Mouse (Mus musculus) Patski (cell line): ENCODE data around the gene Vmn1r94. TPM values are rescaled to one million over a fixed set of nuclear protein-coding genes. Genes with fewer than 3 reads are reported as not detected.
"Not testable (repeated sequence)": the region's sequence is repeated elsewhere in the genome, so short reads cannot be mapped to it uniquely, and the experiment has no call there.

ENCODE experiments used
- ATAC-seq: fragments of 100-300 bp; one replicate; pipeline ENCODE4 v1.8.0; 2021
- CTCF ChIA-PET: fragments of 350-600 bp; sonication (Branson Sonifier 250); formaldehyde crosslinking; loops from one replicate; lab custom pipeline; 2022; ENCODE audit warnings: inconsistent platforms; lab: Charles Lee
- POLR2A ChIA-PET: fragments of 350-600 bp; sonication (Branson Sonifier 250); formaldehyde crosslinking; loops from one replicate; lab custom pipeline; 2022; ENCODE audit warnings: antibody characterized with exemption, inconsistent platforms; lab: Charles Lee
- DNase-seq: peaks from one replicate; pipeline ENCODE4 v3.0.0-alpha.2; 2011; ENCODE audit warnings: low read depth, low spot score
- H3K27me3 ChIP-seq: fragments of 371-371 bp; one replicate; pipeline ENCODE4 v1.5.1; 2021
- in situ Hi-C: fragments of 300-500 bp; cut with MboI; formaldehyde crosslinking; loops from 3 replicates; pipeline ENCODE4 v1.11.1; 2018; ENCODE audit warnings: low pct_unique_long_range_greater_than_20kb, mixed read lengths
- polyA plus RNA-seq: library from polyadenylated mRNA; unstranded; gene quantifications from one replicate; pipeline ENCODE4 v1.2.3, GENCODE M21; 2021

The Vmn1r94 gene
- not detected for polyA plus RNA-seq

GRCm38 (mm10) chr7:20168277-20168676 is at the start of gene Vmn1r94:
Gene Vmn1r94, minus strand, starts transcription at chr7:20168377.
- in situ Hi-C loops, ATAC-seq, POLR2A ChIA-PET, H3K27me3 ChIP-seq, DNase-seq, CTCF ChIA-PET: not testable (repeated sequence)

- in situ Hi-C loops, H3K27me3 ChIP-seq, POLR2A ChIA-PET, DNase-seq, ATAC-seq, CTCF ChIA-PET: not testable (repeated sequence)
Observed at GRCm38 (mm10) chr7:20205507-20205906, 37.3 kb upstream of the Vmn1r94 start, which contains the start of gene Gm6164. Gene Gm6164, minus strand, starts transcription at chr7:20205607.

- ATAC-seq, CTCF ChIA-PET, H3K27me3 ChIP-seq, POLR2A ChIA-PET, in situ Hi-C loops, DNase-seq: not testable (repeated sequence)
Observed at GRCm38 (mm10) chr7:20193410-20193809, 25.2 kb upstream of the Vmn1r94 start, which contains the start of gene Vmn1r95. Gene Vmn1r95, plus strand, starts transcription at chr7:20193710.

GRCm38 (mm10) chr7:20138988-20139387 is 29.2 kb downstream of the Vmn1r94 start, which contains the start of gene Vmn1r93:
Gene Vmn1r93, minus strand, starts transcription at chr7:20139088.
- ATAC-seq, CTCF ChIA-PET, H3K27me3 ChIP-seq, DNase-seq, in situ Hi-C loops, POLR2A ChIA-PET: not testable (repeated sequence)

- in situ Hi-C loops, CTCF ChIA-PET, POLR2A ChIA-PET, ATAC-seq, H3K27me3 ChIP-seq, DNase-seq: not testable (repeated sequence)
Observed at GRCm38 (mm10) chr7:20122479-20122878, 45.7 kb downstream of the Vmn1r94 start, which contains the start of gene Gm16442. Gene Gm16442, minus strand, starts transcription at chr7:20122579.

Other genes starting within 250 kb of the Vmn1r94 start
- gene Pvr, start 247.2 kb downstream of the Vmn1r94 start, polyA plus RNA-seq: 38.0 TPM
- 0.06 TPM for gene Igsf23, start 217.6 kb downstream of the Vmn1r94 start, polyA plus RNA-seq
- not detected for gene Ceacam20, start 203.0 kb downstream of the Vmn1r94 start, polyA plus RNA-seq
- not detected for gene Nlrp9b, start 176.9 kb downstream of the Vmn1r94 start, polyA plus RNA-seq
- not detected for gene Vmn1r91, start 68.7 kb downstream of the Vmn1r94 start, polyA plus RNA-seq
- not detected for gene Gm16442, start 45.8 kb downstream of the Vmn1r94 start, polyA plus RNA-seq
- not detected for gene Vmn1r93, start 29.3 kb downstream of the Vmn1r94 start, polyA plus RNA-seq
- gene Vmn1r95, start 25.3 kb upstream of the Vmn1r94 start, polyA plus RNA-seq: not detected
- not detected for gene Gm6164, start 37.2 kb upstream of the Vmn1r94 start, polyA plus RNA-seq
- not detected for gene Gm4498, start 65.5 kb upstream of the Vmn1r94 start, polyA plus RNA-seq
- gene Gm5890, start 94.5 kb upstream of the Vmn1r94 start, polyA plus RNA-seq: not detected
- not detected for gene Gm4133, start 165.7 kb upstream of the Vmn1r94 start, polyA plus RNA-seq
- not detected for gene Gm5728, start 207.0 kb upstream of the Vmn1r94 start, polyA plus RNA-seq
- not detected for gene Vmn1r100, start 249.6 kb upstream of the Vmn1r94 start, polyA plus RNA-seq